Mouse (Mus musculus) layer of hippocampus, postnatal 36 days (tissue): ENCODE results near the gene Spink4. TPM values are rescaled to one million over a fixed set of nuclear protein-coding genes. Genes with fewer than 3 reads are reported as not detected.
A peak's percentile ranks its signal among the peaks of the same experiment; 100 is the strongest.

ENCODE experiments used
- DNase-seq, 2 experiments: peaks; one replicate each; pipeline ENCODE4 v3.0.0; 2022
- total RNA-seq, 2 experiments: library from RNA; stranded (reverse); gene quantifications; 2 replicates each; pipeline ENCODE4 v1.2.3; 2021

Gene Spink4
- total RNA-seq: not detected

- no peak for DNase-seq
Observed at GRCm38 (mm10) chr4:40919785-40920184, at the start of gene Spink4. TSS of gene Spink4 (plus strand) at chr4:40920052.

GRCm38 (mm10) chr4:40870206-40870605 is 49.6 kb upstream of the Spink4 start:
- DNase-seq: no peak

DNA sequence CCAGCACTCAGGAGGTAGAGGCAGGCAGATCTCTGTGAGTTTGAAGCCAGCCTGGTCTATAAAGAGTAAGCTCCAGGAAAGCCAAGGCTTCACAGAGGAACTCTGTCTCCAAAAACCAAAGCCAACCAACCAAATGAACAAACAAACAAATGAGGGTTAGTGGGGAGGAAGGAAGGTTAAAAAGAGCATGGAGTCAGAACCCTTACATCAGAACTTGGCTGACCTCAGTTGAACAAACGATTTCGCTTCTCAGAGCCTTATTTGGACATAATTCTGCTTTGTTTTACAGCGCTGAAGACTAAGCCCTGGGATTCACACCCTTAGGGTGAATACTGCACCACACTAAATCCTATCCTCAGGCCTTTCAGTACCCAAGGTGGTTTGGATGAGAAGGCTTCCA is 47.7 kb upstream of the Spink4 start:
- DNase-seq: no peak

GRCm38 (mm10) chr4:40873320-40873719 is 46.5 kb upstream of the Spink4 start:
- DNase-seq: no peak

GRCm38 (mm10) chr4:40874151-40874600 is 45.7 kb upstream of the Spink4 start:
- no peak for DNase-seq

DNA sequence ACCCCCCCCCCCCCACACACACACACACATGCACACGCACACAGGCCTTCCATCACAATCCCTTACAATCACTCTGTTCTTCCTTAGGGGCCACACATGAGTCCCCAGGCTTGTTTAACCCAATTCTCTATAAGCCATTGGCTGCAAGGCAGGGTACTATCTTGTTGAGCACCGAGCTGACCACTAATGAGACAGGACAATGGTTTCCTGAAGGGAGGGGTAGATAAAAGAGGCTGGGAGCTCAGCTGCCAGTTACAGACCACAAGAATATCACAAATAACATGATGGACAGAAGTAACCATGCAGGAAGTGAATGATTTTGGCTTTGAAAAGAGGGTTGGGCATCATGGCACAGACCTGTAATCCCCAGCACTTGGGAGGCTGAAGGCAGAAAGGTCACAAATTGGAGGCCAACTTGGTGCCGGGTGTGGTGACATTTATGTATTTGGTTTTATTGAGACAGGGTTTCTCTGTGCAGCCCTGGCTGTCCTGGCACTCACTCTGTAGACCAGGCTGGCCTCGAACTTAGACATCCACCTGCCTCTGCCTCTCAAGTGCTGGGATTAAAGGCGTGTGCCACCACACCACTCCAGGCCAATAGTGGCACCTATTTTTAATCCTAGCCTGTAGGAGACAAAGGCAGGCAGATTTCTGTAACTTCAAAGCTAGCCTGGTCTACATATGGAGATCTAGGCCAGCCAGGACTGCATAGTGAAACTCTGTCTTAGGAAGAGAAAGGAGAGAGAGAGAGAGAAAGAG is 44.9 kb upstream of the Spink4 start:
- DNase-seq: no peak

DNA sequence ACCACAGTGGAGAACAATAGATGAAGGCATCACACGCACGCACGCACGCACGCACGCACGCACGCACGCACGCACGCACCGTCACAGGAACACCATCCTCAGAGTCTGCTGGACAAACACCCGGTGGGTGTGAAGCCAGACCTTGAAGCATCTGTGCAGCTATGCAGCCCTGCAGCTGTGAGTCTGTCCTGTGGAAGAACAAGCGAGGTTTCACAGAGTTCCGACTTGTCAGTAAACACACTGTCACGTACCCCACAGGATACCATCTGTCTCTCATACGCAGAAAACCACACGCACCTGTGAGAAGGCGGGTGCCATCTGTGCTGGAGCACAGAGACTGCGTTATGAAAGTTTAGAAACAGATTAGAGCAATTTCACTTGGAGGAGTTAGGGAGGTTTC is 44.0 kb upstream of the Spink4 start:
- DNase-seq: peak; percentile 84 to 85

DNA sequence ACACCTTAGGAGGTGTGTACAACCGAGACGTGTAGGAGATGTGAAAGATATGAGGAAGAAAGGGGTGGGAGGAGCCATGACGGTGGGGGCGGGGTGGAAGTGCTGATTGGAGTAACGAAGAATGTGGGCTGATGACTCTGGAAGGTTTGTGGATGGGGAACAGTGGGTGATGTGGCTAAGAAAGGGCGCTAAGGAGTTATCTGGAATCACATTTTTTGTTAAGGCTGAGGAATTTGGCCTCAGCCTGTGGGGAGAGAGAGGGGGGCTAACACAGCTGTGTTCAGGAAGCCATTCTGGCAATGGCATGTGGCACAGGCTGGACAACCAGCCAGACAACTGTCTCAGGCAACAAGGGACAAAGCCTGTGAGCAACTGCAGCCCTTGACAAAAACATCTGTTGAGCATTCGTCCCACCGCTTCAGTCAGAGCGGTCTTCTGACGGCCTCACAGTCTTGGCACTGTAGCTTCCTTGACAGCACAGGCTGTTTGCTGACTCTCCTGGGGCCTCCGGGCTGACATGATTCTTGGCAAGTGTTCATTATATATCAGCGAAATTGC is 43.0 kb upstream of the Spink4 start:
- DNase-seq: no peak

DNA sequence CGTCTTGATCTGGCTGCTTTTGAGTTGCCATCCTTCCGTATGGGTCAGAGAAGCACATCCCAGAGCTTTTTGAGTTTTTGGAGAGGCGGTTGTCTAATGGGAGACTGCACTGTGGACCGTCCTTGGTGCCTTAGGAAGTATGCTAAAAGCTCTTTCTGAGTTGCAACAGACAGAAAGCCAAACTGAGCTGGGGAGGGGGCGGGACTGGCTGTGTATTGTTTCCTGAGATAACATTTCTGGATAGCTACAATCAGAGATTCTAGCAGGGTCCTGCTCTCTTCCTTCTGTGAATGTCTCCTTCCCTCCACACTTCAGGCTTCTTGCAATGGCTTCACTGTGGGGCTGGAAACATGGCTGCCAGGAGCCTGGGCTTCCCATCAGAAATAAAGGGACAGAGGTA is 42.3 kb upstream of the Spink4 start:
- no peak for DNase-seq

GRCm38 (mm10) chr4:40883200-40883599 is 36.7 kb upstream of the Spink4 start:
- no peak for DNase-seq

DNA sequence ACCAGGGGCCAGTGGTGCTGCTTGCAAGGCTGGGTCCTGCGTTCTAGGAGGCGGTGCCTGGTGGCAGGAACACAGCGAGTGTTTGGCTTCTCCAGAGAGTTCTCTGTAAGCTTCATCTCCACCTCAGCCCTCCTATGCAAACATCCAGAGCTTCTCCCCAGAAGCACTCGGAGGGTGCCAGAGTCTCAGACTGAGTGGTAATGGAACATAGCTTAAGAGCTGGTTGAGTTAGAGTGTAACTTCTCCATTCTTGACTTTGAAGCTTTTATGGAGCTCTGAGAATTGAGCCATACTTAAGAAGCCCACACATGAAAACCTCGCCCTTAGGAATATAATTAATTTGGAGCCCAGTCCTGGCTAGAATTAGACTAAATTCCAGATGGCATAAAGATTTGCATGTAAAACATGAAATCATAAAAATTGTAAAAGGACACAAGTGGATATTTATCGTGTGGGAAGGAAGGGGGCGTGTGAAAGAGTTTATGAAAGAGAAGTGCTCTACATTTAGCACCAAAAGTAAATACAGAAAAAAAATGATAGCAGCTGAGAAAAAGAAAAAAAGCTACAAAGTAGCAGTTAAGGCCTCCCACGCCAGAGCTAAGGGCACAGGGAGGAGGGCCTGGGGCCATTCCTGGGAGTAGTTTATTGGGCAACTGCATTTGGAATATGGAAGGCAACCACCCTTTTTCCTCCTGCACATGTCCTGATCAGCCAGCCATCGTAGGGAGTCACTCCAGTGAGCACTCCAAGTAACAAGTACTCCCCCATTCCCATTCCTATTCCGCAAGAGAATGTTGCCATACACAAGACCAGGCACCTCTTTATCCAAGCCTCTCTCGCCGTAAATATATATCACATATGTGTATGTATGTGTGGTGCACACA is 35.3 kb upstream of the Spink4 start:
- DNase-seq: no peak

GRCm38 (mm10) chr4:40885166-40885525 is 34.7 kb upstream of the Spink4 start:
- DNase-seq: peak in 1 of 2 experiments; percentile 48

GRCm38 (mm10) chr4:40885883-40886282 is 34.0 kb upstream of the Spink4 start:
- DNase-seq: no peak

GRCm38 (mm10) chr4:40888839-40889238 is 31.0 kb upstream of the Spink4 start:
- no peak for DNase-seq

- DNase-seq: no peak
Observed at GRCm38 (mm10) chr4:40889252-40889651, 30.6 kb upstream of the Spink4 start.

DNA sequence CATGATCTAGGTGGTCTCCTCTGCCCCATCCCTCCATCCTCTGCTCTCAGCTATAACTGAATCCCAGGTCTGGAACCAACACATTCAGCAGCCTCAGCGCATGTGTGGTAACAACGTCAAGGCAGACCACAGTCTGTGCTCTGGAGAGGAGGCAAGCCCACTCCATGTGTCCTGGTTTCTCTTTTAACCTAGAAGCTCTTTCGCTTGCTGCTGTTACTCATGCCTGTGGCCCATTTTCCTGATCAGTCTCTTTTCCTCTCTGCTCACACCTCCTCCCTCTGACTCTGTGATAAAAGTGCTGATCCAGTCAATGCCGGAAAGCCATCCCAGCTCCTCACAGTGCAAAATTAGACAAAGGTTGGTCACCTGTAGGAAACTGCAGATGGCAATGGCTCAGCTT is 29.9 kb upstream of the Spink4 start:
- DNase-seq: no peak

DNA sequence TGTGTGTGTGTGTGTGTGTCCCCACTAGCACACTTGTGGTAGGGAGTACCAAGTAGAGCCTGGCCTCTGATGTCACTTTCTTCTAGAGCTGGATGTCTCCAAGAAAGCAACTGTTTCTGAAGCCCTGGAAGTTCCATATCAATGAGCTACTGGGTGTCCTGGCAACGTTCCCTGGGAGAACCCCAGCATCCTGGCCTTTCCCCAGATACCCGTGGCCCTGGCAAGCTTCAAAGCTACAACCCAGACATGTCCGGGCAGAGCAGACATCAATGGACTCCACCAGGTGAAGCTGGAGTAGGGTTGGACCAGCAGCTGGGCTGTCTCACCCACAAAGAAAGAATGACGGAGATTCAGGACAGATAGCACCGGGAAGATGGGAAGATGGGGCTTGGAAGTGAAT is 28.6 kb upstream of the Spink4 start:
- DNase-seq: no peak

- DNase-seq: no peak
Observed at GRCm38 (mm10) chr4:40895118-40895517, 24.7 kb upstream of the Spink4 start.

DNA sequence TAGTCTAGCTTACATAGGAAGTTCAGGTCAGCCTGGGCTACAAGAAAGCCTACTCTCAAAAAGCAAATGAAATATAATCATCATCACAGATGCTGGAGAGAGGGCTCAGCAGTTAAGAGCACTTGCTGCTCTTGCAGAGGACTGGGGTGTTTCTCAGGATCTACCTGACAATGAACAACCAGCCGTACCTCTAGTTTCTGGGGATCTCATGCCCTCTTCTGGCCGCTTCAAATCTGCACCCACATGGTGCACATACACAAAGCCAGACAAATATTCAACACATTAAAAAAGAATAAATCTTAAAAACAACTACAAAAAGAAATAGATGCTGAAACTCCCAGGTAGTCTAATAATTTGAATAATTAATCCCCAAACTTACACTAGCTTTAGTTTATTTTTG is 24.2 kb upstream of the Spink4 start:
- DNase-seq: no peak

GRCm38 (mm10) chr4:40898476-40899044 is 21.3 kb upstream of the Spink4 start:
- DNase-seq: no peak

DNA sequence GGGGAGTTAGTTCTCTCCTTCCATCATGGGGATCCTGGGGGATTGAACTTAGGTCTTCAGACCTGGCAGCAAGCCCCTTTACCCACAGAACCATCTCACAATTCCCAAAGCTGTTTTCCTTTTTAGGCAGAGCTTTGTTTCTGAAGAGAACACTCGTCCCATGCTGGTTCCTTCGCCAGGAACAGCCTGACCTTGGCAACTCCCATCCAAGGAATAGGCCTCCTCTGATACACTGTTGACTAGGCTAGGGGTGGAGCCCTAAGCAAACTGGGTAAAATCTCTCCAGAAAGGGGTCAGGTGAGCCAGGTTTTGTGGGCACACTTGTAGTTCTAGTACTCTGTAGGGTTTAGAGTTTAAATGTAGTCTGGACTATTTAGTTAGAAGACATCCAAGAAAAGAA is 20.6 kb upstream of the Spink4 start:
- no peak for DNase-seq

- no peak for DNase-seq
Observed at GRCm38 (mm10) chr4:40900071-40900470, 19.8 kb upstream of the Spink4 start.

DNA sequence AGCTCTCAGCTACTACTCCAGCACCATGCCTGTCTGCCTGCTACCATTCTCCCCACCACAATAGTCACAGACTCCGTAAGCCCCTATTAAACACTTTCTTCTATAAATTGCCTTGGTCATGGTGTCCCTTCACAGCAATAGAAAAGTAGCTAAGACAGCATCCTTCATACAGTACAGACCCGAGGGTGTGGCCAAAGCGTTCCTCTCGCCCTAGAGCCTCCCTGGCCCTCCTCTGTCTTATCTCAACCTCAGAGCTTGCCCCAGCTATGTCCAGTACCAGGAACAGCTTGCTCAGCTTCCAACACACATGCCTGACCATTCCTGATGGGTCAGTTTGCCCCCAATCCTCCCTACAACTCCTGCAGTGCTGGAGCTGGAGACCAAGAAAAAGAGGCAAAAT is 19.2 kb upstream of the Spink4 start:
- DNase-seq: no peak
